Mouse (Mus musculus): ENCODE measurements around the gene Haus4.

- no peak for TF ChIP-seq CTCF (IDR thresholded peaks at IDR 0.05; ENCODE audit: low read depth, low read length)
- TF ChIP-seq EP300 (IDR thresholded peaks at IDR 0.05; ENCODE audit: insufficient read depth, low read depth, low read length): 0 out of 2 replicates have a peak, but pooled peaks have one; percentile 16
Observed at GRCm38 (mm10) chr14:54569451-54570392, 15.3 kb upstream of the Haus4 start.

All from ES-Bruce4 (cell line).